Mouse (Mus musculus) erythroblast, embryonic 14.5 days (primary cell): ENCODE measurements around the gene Nlrp4f.

Source experiments
- GATA1 ChIP-seq: IDR thresholded peaks from 2 replicates; pipeline ENCODE4 v1.6.1; 2012; ENCODE audit warnings: low read length, inconsistent platforms, mixed read lengths
- TAL1 ChIP-seq: IDR thresholded peaks from 3 replicates; pipeline ENCODE4 v1.6.1; 2012; ENCODE audit warnings: low read length, inconsistent platforms, mixed read lengths

DNA sequence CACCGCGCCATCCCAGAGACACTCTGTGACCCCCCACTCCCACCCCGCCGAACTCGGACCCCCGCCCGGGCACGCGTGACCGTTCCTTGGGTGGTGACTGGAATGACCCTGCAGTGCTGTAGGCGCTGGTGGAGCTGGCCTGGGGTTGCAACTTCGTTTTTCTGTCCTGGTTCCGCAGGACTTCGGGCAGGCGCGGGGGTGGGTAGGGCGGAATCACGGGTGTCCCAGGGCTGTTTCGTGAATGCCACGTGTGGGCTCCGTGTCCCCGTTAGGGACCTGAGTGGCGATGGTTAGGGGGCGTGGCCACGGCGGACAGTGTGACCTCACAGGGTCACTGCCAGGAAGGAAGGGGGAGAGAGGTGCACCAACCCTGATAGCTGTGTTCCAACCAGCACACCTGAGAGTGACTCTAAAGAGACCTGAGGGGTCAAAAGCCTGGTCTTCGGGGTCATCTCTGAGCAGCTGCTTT is 36.6 kb upstream of the Nlrp4f start:
- no peak for TF ChIP-seq GATA1
- TF ChIP-seq TAL1 = no peak
